Mouse (Mus musculus): ENCODE data around the gene Nthl1. TPM values are rescaled to one million over a fixed set of nuclear protein-coding genes. Genes with fewer than 3 reads are reported as not detected.

Gene Nthl1
- polyA plus RNA-seq, 1 experiment from 2014 or later: 24.2 TPM

GRCm38 (mm10) chr17:24632813-24633449 is 451 bp downstream of the Nthl1 start:
- Histone ChIP-seq H3K36me3 (peaks cover 46% of the 10 kb centered on the region), H3K27me3 (no peaks in the 10 kb centered on the region), H3K4me1 (peaks cover 19% of the 10 kb centered on the region), H3K27ac (peak overlapping the region; percentile 96), H3K9me3 (no peaks in the 10 kb centered on the region), H3K4me2 (peak overlapping the region; percentile 92), H3K9ac (peak overlapping the region; percentile 87), H3K4me3 (peak overlapping the region; percentile 70)
- WGBS: 11% methylated on average over 22 of the region's 22 CpGs
- peak; percentile 27; the same call in 1 of the 2 replicates for ATAC-seq (ENCODE audit: insufficient number of reproducible peaks, insufficient read depth, low FRiP score, low TSS enrichment, low read depth)

GRCm38 (mm10) chr17:24633831-24634230 is 1.4 kb downstream of the Nthl1 start:
- Histone ChIP-seq H3K9me3 (no peaks in the 10 kb centered on the region), H3K27me3 (no peaks in the 10 kb centered on the region), H3K36me3 (peaks cover 44% of the 10 kb centered on the region), H3K27ac (0 out of 2 replicates have a peak overlapping the region, but pooled peaks have one; percentile 96), H3K4me3 (no peak overlapping the region), H3K4me1 (peaks cover 26% of the 10 kb centered on the region), H3K9ac (no peak overlapping the region), H3K4me2 (no peak overlapping the region)
- WGBS: 93% methylated on average over 11 of the region's 11 CpGs
- no peak for ATAC-seq (ENCODE audit: insufficient number of reproducible peaks, insufficient read depth, low FRiP score, low TSS enrichment, low read depth)

GRCm38 (mm10) chr17:24635024-24635423 is 2.5 kb downstream of the Nthl1 start:
- no peaks in the 10 kb centered on the region for H3K9me3 ChIP-seq
- 80% methylated on average over 4 of the region's 4 CpGs for WGBS
- H3K4me1 ChIP-seq: peaks cover 38% of the 10 kb centered on the region
- peaks cover 33% of the 10 kb centered on the region for H3K36me3 ChIP-seq
- H3K27ac ChIP-seq: no peak overlapping the region
- H3K27me3 ChIP-seq: no peaks in the 10 kb centered on the region
- ATAC-seq (ENCODE audit: insufficient number of reproducible peaks, insufficient read depth, low FRiP score, low TSS enrichment, low read depth): no peak
- no peak overlapping the region for H3K4me3 ChIP-seq
- H3K9ac ChIP-seq: no peak overlapping the region
- H3K4me2 ChIP-seq: no peak overlapping the region

- H3K4me3 ChIP-seq: no peak overlapping the region
- H3K4me2 ChIP-seq: no peak overlapping the region
- peaks cover 44% of the 10 kb centered on the region for H3K4me1 ChIP-seq
- no peak overlapping the region for H3K9ac ChIP-seq
- H3K27ac ChIP-seq: no peak overlapping the region
- ATAC-seq (ENCODE audit: insufficient number of reproducible peaks, insufficient read depth, low FRiP score, low TSS enrichment, low read depth): no peak
- 92% methylated on average over 5 of the region's 5 CpGs for WGBS
- no peaks in the 10 kb centered on the region for H3K9me3 ChIP-seq
- H3K27me3 ChIP-seq: no peaks in the 10 kb centered on the region
- peaks cover 33% of the 10 kb centered on the region for H3K36me3 ChIP-seq
These were observed 3.2 kb downstream of the Nthl1 start for GRCm38 (mm10) chr17:24635694-24636093.

- Histone ChIP-seq H3K27ac (no peak overlapping the region), H3K9ac (0 out of 2 replicates have a peak overlapping the region, but pooled peaks have one; percentile 11), H3K27me3 (no peaks in the 10 kb centered on the region), H3K4me1 (peaks cover 40% of the 10 kb centered on the region), H3K4me2 (no peak overlapping the region), H3K4me3 (no peak overlapping the region), H3K9me3 (no peaks in the 10 kb centered on the region), H3K36me3 (peaks cover 39% of the 10 kb centered on the region)
- ATAC-seq (ENCODE audit: insufficient number of reproducible peaks, insufficient read depth, low FRiP score, low TSS enrichment, low read depth): no peak
- 67% methylated on average over 5 of the region's 5 CpGs for WGBS
These were observed 4.5 kb downstream of the Nthl1 start for GRCm38 (mm10) chr17:24636781-24637481.

- H3K4me2 ChIP-seq: no peak overlapping the region
- H3K27ac ChIP-seq: peak overlapping the region; percentile 95
- H3K9me3 ChIP-seq: no peaks in the 10 kb centered on the region
- peaks cover 50% of the 10 kb centered on the region for H3K36me3 ChIP-seq
- no peaks in the 10 kb centered on the region for H3K27me3 ChIP-seq
- no peak for ATAC-seq (ENCODE audit: insufficient number of reproducible peaks, insufficient read depth, low FRiP score, low TSS enrichment, low read depth)
- no peak overlapping the region for H3K4me3 ChIP-seq
- WGBS: 90% methylated on average over 4 of the region's 4 CpGs
- H3K9ac ChIP-seq: no peak overlapping the region
- peaks cover 33% of the 10 kb centered on the region for H3K4me1 ChIP-seq
These were observed 5.7 kb downstream of the Nthl1 start for GRCm38 (mm10) chr17:24638214-24638613.

GRCm38 (mm10) chr17:24638840-24639239 is 6.4 kb downstream of the Nthl1 start:
- WGBS: 41% methylated on average over 9 of the region's 9 CpGs
- Histone ChIP-seq H3K4me2 (0 out of 2 replicates have a peak overlapping the region, but pooled peaks have one; percentile 37), H3K9me3 (no peaks in the 10 kb centered on the region), H3K27ac (peak overlapping the region; percentile 95), H3K9ac (0 out of 2 replicates have a peak overlapping the region, but pooled peaks have one; percentile 65), H3K36me3 (peaks cover 50% of the 10 kb centered on the region), H3K4me1 (peaks cover 32% of the 10 kb centered on the region), H3K4me3 (no peak overlapping the region), H3K27me3 (no peaks in the 10 kb centered on the region)
- no peak for ATAC-seq (ENCODE audit: insufficient number of reproducible peaks, insufficient read depth, low FRiP score, low TSS enrichment, low read depth)

- H3K4me1 ChIP-seq: peaks cover 38% of the 10 kb centered on the region
- H3K27ac ChIP-seq: peak overlapping the region; percentile 95
- WGBS: 13% methylated on average over 5 of the region's 5 CpGs
- peaks cover 50% of the 10 kb centered on the region for H3K36me3 ChIP-seq
- peak overlapping the region; percentile 37 for H3K4me2 ChIP-seq
- peak overlapping the region; percentile 65 for H3K9ac ChIP-seq
- H3K9me3 ChIP-seq: no peaks in the 10 kb centered on the region
- ATAC-seq (ENCODE audit: insufficient number of reproducible peaks, insufficient read depth, low FRiP score, low TSS enrichment, low read depth): peak; percentile 73
- no peaks in the 10 kb centered on the region for H3K27me3 ChIP-seq
- H3K4me3 ChIP-seq: no peak overlapping the region
These were observed 7.1 kb downstream of the Nthl1 start for GRCm38 (mm10) chr17:24639571-24639988.

- Histone ChIP-seq H3K9me3 (no peaks in the 10 kb centered on the region), H3K4me1 (peaks cover 43% of the 10 kb centered on the region), H3K9ac (peak overlapping the region; percentile 65; the same call in 1 of the 2 replicates), H3K27ac (peak overlapping the region; percentile 95), H3K4me3 (no peak overlapping the region), H3K36me3 (peaks cover 51% of the 10 kb centered on the region), H3K4me2 (peak overlapping the region; percentile 37), H3K27me3 (no peaks in the 10 kb centered on the region)
- WGBS: 88% methylated on average over 7 of the region's 7 CpGs
- ATAC-seq (ENCODE audit: insufficient number of reproducible peaks, insufficient read depth, low FRiP score, low TSS enrichment, low read depth): no peak
These were observed 7.6 kb downstream of the Nthl1 start for GRCm38 (mm10) chr17:24640119-24640518.

GRCm38 (mm10) chr17:24640581-24640980 is 8.1 kb downstream of the Nthl1 start:
- H3K27me3 ChIP-seq: no peaks in the 10 kb centered on the region
- H3K4me2 ChIP-seq: no peak overlapping the region; the same call in 1 of the 2 replicates
- WGBS: 92% methylated on average over 15 of the region's 15 CpGs
- no peak overlapping the region for H3K9ac ChIP-seq
- peak overlapping the region; percentile 95 for H3K27ac ChIP-seq
- H3K4me1 ChIP-seq: peaks cover 48% of the 10 kb centered on the region
- no peak overlapping the region for H3K4me3 ChIP-seq
- no peak for ATAC-seq (ENCODE audit: insufficient number of reproducible peaks, insufficient read depth, low FRiP score, low TSS enrichment, low read depth)
- H3K36me3 ChIP-seq: peaks cover 55% of the 10 kb centered on the region
- H3K9me3 ChIP-seq: no peaks in the 10 kb centered on the region

GRCm38 (mm10) chr17:24641944-24642343 is 9.5 kb downstream of the Nthl1 start:
- WGBS: 92% methylated on average over 14 of the region's 14 CpGs

More at GRCm38 (mm10) chr17:24641944-24642343, 9.5 kb downstream of the Nthl1 start:
- Histone ChIP-seq H3K36me3 (peaks cover 48% of the 10 kb centered on the region), H3K4me2 (no peak overlapping the region), H3K9me3 (no peaks in the 10 kb centered on the region), H3K27ac (no peak overlapping the region), H3K4me1 (peaks cover 48% of the 10 kb centered on the region), H3K9ac (no peak overlapping the region), H3K27me3 (no peaks in the 10 kb centered on the region), H3K4me3 (no peak overlapping the region)
- ATAC-seq (ENCODE audit: insufficient number of reproducible peaks, insufficient read depth, low FRiP score, low TSS enrichment, low read depth): no peak

Measured in embryonic facial prominence, embryonic 13.5 days (tissue).